Mouse (Mus musculus): ENCODE measurements at regions not wholly inside any gene's neighbourhood (a gene's known extent, or its start where the extent isn't known, plus 50 kb on each side); places are given as distances from the start of the nearest gene placed in this dataset.

GRCm38 (mm10) chr5:111652472-111652871, 81.3 kb upstream of the Gm26897 start:
- no peak for DNase-seq (ENCODE audit: low read depth in 1 of 2, low spot score in 2 of 2)

- DNase-seq (ENCODE audit: low read depth in 1 of 2, low spot score in 2 of 2) = no peak
These were observed 77.3 kb upstream of the Gm26897 start for GRCm38 (mm10) chr5:111656436-111656835.

GRCm38 (mm10) chr5:111657759-111658429, 75.8 kb upstream of the Gm26897 start:
- DNase-seq (ENCODE audit: low read depth in 1 of 2, low spot score in 2 of 2) = no peak

- DNase-seq (ENCODE audit: low read depth in 1 of 2, low spot score in 2 of 2) = no peak
These were observed 74.5 kb upstream of the Gm26897 start for GRCm38 (mm10) chr5:111659229-111659628.

- DNase-seq (ENCODE audit: low read depth in 1 of 2, low spot score in 2 of 2) = no peak
These were observed 73.3 kb upstream of the Gm26897 start for GRCm38 (mm10) chr5:111660447-111660846.

GRCm38 (mm10) chr5:111660968-111661367, 72.8 kb upstream of the Gm26897 start:
- DNase-seq (ENCODE audit: low read depth in 1 of 2, low spot score in 2 of 2) = no peak

GRCm38 (mm10) chr5:111661971-111662370, 71.8 kb upstream of the Gm26897 start:
- DNase-seq (ENCODE audit: low read depth in 1 of 2, low spot score in 2 of 2) = no peak

GRCm38 (mm10) chr5:111663831-111664230, 69.9 kb upstream of the Gm26897 start:
- no peak for DNase-seq (ENCODE audit: low read depth in 1 of 2, low spot score in 2 of 2)

GRCm38 (mm10) chr5:111665406-111665805, 68.3 kb upstream of the Gm26897 start:
- no peak for DNase-seq (ENCODE audit: low read depth in 1 of 2, low spot score in 2 of 2)

GRCm38 (mm10) chr5:111666007-111666406, 67.7 kb upstream of the Gm26897 start:
- DNase-seq (ENCODE audit: low read depth in 1 of 2, low spot score in 2 of 2) = no peak

- no peak for DNase-seq (ENCODE audit: low read depth in 1 of 2, low spot score in 2 of 2)
These were observed 65.8 kb upstream of the Gm26897 start for GRCm38 (mm10) chr5:111667901-111668300.

- no peak for DNase-seq (ENCODE audit: low read depth in 1 of 2, low spot score in 2 of 2)
These were observed 64.6 kb upstream of the Gm26897 start for GRCm38 (mm10) chr5:111669139-111669538.

- DNase-seq (ENCODE audit: low read depth in 1 of 2, low spot score in 2 of 2) = no peak
These were observed 62.0 kb upstream of the Gm26897 start for GRCm38 (mm10) chr5:111671762-111672161.

GRCm38 (mm10) chr5:111674976-111675672, 58.6 kb upstream of the Gm26897 start:
- no peak for DNase-seq (ENCODE audit: low read depth in 1 of 2, low spot score in 2 of 2)

GRCm38 (mm10) chr5:111675673-111676261, 58.0 kb upstream of the Gm26897 start:
- no peak for DNase-seq (ENCODE audit: low read depth in 1 of 2, low spot score in 2 of 2)

- no peak for DNase-seq (ENCODE audit: low read depth in 1 of 2, low spot score in 2 of 2)
These were observed 55.8 kb upstream of the Gm26897 start for GRCm38 (mm10) chr5:111677847-111678311.

- no peak for DNase-seq (ENCODE audit: low read depth in 1 of 2, low spot score in 2 of 2)
These were observed 55.2 kb upstream of the Gm26897 start for GRCm38 (mm10) chr5:111678496-111678895.

- no peak for DNase-seq (ENCODE audit: low read depth in 1 of 2, low spot score in 2 of 2)
These were observed 52.2 kb upstream of the Gm26897 start for GRCm38 (mm10) chr5:111681362-111682028.

GRCm38 (mm10) chr5:111682899-111683298, 50.8 kb upstream of the Gm26897 start:
- DNase-seq (ENCODE audit: low read depth in 1 of 2, low spot score in 2 of 2) = no peak
